Mouse (Mus musculus) gonadal fat pad, adult 2 months (tissue): ENCODE measurements at regions not wholly inside any gene's neighbourhood (a gene's known extent, or its start where the extent isn't known, plus 50 kb on each side); places are given as distances from the start of the nearest gene placed in this dataset.

Experiments
- DNase-seq: peaks from one replicate; pipeline ENCODE4 v3.0.0-alpha.2; 2012; ENCODE audit warnings: low read depth

DNA sequence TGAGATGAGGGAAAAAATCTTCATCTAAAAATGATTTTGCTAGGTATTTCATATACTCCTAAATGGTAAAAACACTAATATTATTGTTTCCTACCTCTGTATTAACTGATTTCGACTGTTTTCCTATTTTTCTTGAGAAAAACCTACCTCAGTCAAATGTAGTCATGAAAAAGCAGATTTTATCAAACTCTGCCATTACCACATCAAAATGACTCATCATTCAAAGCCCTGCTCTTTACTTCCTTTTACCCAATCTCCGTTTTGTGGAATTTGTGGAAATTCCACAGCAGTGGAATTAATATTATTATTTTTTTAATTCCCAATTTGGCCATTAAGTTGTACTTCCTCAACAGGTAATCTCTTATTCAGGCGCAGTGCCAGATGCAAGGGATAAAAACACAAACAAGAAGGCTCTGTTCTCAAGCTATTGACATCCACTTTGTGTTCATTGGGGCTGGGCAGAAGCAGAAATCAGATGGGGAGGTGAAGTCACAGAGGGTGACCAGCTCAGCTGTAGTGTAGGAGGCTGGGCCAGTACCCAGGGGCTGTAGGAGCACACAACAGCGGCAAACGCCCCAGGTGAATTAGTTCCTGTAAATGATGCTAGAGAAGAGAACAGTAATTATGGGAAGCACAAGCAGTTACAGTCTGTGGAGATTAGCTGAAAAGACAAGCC, 138.2 kb upstream of the Mocs2 start:
- DNase-seq, result no peak

- DNase-seq, result no peak
These were observed 137.7 kb upstream of the Mocs2 start for GRCm38 (mm10) chr13:114680379-114680733.

DNA sequence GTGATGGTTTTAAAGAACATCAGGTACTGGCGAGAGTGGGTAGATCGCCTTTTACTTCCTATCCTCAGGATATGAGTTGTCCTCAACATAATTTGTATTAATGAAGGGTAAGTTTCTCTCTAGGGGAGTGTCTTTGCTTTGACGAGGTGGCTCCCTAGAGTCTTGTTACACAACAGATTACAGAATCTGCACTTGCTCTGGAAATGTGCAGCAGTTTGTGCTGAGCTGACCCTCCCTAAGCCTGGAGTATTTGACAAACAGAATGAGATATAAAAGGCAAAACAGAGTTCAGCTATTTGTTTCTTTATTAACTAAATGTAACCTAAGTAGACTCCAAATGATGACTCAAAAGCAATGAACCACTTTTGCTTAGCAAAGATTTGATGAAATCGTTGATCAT, 136.8 kb upstream of the Mocs2 start:
- no peak for DNase-seq

DNA sequence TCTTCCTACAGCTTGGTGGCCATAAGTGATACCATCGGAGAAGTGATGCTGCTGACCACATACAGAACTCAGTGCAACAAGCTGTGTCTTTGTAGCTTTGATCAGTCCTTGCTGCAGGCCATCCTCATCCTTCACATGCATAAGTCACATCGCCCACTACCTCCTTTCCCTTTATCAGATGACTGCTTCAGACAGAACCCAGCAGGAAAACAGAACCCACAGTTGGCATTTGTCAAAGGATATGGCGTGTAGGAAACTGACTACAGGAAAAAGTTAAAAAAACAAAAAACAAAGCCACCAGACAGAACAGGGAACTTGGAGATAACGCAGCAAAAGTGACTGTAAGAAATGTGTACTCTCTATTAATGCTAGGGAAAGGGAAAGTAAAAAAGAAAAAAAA, 136.1 kb upstream of the Mocs2 start:
- DNase-seq, result no peak

- no peak for DNase-seq
These were observed 135.1 kb upstream of the Mocs2 start for GRCm38 (mm10) chr13:114682891-114683290.

DNA sequence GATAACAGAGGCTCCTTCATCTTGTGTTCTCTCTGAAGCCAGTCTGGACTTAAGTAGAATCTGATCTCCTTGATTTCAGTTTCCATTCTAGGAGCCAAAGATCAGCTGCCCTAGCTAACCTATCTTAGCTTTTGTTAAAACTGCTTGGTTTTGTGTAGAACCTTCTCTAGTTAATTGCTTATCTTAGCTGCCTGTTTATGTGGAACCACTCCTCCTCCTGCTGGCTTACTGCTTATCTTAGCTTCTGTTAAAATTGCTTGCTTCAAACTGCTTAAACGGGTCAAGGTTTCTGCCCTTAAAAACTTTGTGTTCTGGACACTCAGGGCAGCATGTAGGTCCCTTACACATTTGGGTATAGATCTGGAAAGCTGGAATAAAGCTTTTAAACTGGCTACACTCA, 133.7 kb upstream of the Mocs2 start:
- DNase-seq, result no peak

GRCm38 (mm10) chr13:114685368-114685767, 132.7 kb upstream of the Mocs2 start:
- no peak for DNase-seq

- no peak for DNase-seq
These were observed 105.4 kb upstream of the Mocs2 start for GRCm38 (mm10) chr13:114712601-114713000.

GRCm38 (mm10) chr13:114719771-114720170, 98.3 kb upstream of the Mocs2 start:
- no peak for DNase-seq

DNA sequence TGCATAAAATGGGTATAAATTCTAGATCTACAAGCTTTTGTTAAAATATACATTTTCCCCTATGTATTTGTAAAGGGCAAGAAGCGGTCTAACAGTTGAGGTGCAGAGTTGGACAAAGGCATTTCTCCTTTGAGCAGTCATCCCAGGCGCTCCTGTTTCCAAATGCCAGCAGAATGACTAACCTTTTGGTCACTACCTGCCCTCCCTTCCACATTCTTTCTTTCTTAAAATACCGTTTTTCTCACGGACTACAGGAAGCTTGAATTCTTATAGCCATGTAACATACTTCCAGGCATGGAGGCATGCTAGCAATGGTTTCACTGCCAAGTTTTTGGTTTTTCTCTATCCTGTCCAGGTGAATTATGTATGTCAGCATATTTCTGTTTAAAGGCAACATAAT, 91.2 kb upstream of the Mocs2 start:
- DNase-seq, result no peak

GRCm38 (mm10) chr13:114735066-114735465, 83.0 kb upstream of the Mocs2 start:
- no peak for DNase-seq

- DNase-seq, result no peak
These were observed 82.0 kb upstream of the Mocs2 start for GRCm38 (mm10) chr13:114736066-114736465.

DNA sequence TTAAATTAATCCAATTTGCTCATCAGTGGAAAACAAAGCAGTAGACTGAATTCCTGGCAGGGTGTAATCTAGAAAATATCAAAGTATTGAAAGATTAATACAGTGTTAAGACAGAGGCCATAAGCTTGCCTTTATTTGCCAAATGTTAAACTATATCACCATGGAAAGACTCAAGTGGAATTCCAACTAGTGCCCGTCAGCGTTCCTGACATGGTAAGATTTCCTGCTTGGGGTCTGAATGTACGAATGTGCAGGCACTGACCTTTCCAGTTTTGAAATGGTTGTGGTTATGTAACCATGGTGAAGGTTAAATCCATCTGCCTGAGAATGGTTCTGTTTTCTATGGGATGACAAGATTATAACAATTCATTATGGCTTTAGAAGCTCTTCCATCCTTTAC, 75.5 kb upstream of the Mocs2 start:
- DNase-seq, result no peak

DNA sequence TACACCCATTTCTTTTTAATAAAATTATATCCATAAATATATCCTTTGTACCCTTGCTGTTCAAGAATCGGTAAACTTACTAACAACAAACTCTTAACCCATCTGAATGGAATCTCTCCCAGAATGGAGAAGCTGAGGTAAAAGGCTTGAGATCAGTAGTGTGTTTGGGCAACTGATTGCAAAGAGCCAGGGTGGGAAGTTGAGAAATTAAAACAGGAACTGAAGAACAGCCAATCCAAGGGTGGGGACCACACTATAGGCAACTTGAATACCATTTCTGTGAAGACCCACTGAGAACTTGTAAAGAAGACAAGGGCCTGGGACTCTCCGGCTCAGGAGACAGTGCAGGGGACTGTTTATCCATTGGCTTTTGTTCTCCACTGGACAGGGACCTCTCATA, 72.2 kb upstream of the Mocs2 start:
- DNase-seq, result no peak

- DNase-seq, result no peak
These were observed 60.6 kb upstream of the Mocs2 start for GRCm38 (mm10) chr13:114757459-114757858.

DNA sequence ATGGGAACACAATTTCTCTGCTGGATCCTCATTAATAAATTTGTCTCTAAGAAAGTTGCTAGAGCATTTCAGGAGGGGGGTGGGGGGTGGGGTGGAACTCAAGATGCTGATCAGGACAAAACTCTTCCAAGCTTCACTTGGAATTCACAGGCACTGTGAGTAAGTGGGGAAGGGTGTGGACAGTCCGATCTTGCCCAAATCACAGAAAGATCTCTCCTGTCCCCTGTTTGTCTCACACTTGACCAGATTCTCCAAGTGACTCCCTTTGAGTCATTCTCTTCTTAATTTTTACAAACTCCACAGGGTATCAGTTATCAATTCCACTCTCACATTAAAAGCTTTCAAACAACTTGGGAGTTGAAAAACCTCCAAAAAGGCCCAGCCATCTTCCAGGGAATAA, 58.1 kb upstream of the Mocs2 start:
- DNase-seq, result no peak

DNA sequence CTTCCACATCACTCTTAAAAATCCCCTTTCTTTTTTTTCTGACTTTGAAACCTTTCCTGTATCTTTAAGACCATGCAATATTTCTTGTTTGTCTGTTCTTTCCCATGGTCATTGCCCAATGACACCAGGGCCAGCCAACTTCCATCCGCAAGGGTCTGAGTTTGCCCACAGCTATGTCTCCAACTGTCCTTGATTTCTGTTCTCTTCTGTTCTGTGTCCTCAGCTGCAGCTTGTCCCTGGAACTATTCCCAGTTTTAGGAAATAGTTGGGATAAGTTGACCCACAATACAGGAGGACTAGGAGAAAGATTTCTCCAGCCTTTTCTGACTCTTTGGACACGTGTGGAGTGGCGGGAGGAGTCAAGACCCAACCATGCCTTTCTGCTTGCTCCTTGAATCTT, 57.1 kb upstream of the Mocs2 start:
- DNase-seq, result peak; percentile 47
